Mouse (Mus musculus) neural tube, embryonic 11.5 days (tissue): ENCODE results near the gene Gls. TPM values are rescaled to one million over a fixed set of nuclear protein-coding genes. Genes with fewer than 3 reads are reported as not detected.

Source experiments
- ATAC-seq: fragments of 200-750 bp; cut with Nextera tagmentation; 2 replicates; pipeline ENCODE4 v1.8.0; 2017; ENCODE audit warnings: moderate number of reproducible peaks, mild to moderate bottlenecking, moderate TSS enrichment, moderate library complexity; ENCODE audit not compliant: insufficient read depth, low FRiP score, low TSS enrichment
- DNase-seq: peaks from one replicate; pipeline ENCODE4 v3.0.0-alpha.2; 2015; ENCODE audit warnings: low spot score
- H3K27ac ChIP-seq: fragments of 300-500 bp; sonication (generic); 2 replicates; pipeline ENCODE4 v1.5.1; 2014; ENCODE audit warnings: low read depth, mild to moderate bottlenecking, low read length
- H3K27me3 ChIP-seq: fragments of 300-500 bp; sonication (generic); 2 replicates; pipeline ENCODE4 v1.6.1; 2014; ENCODE audit warnings: mild to moderate bottlenecking, low read length, mixed read lengths; ENCODE audit not compliant: control insufficient read depth, insufficient read depth
- H3K36me3 ChIP-seq: fragments of 300-500 bp; sonication (generic); 2 replicates; pipeline ENCODE4 v1.6.1; 2014; ENCODE audit warnings: mild to moderate bottlenecking, low read length, moderate library complexity, mixed read lengths; ENCODE audit not compliant: control insufficient read depth, insufficient read depth
- H3K4me1 ChIP-seq: fragments of 300-500 bp; sonication (generic); 2 replicates; pipeline ENCODE4 v1.6.1; 2014; ENCODE audit warnings: low read length, mixed read lengths; ENCODE audit not compliant: control insufficient read depth, insufficient read depth
- H3K4me2 ChIP-seq: fragments of 300-500 bp; sonication (generic); 2 replicates; pipeline ENCODE4 v1.6.1; 2014; ENCODE audit warnings: low read depth, mild to moderate bottlenecking, moderate library complexity
- H3K4me3 ChIP-seq: fragments of 300-500 bp; sonication (generic); 2 replicates; pipeline ENCODE4 v1.5.1; 2014; ENCODE audit warnings: low read depth, low read length
- H3K9ac ChIP-seq: fragments of 300-500 bp; sonication (generic); 2 replicates; pipeline ENCODE4 v1.6.1; 2014; ENCODE audit warnings: mild to moderate bottlenecking, low read length
- H3K9me3 ChIP-seq: fragments of 300-500 bp; sonication (generic); 2 replicates; pipeline ENCODE4 v1.6.1; 2016; ENCODE audit warnings: low read length; ENCODE audit not compliant: control insufficient read depth
- WGBS: fragments of 180-500 bp; shearing (Covaris S2); extraction: QIAGEN DNeasy Blood & Tissue Kit; methylation state at CpG from one replicate; pipeline ENCODE4 v1.1.7; 2014; 5-methylcytosine and 5-hydroxymethylcytosine counted together
- polyA plus RNA-seq: library from polyadenylated mRNA; unstranded; fragments of >200 nt; fragmentation: Nextera tagmentation; extraction: Ambion mirVana; gene quantifications from 2 replicates; pipeline ENCODE4 v1.2.1, GENCODE M21; 2014

Gls gene
- polyA plus RNA-seq, 1 experiment from 2014 or later: 28.0 TPM

- H3K36me3 ChIP-seq: no peaks in the 10 kb centered on the region
- ATAC-seq: no peak
- 74% methylated on average over 7 of the region's 7 CpGs for WGBS
- no peak overlapping the region for H3K4me3 ChIP-seq
- no peak overlapping the region for H3K9ac ChIP-seq
- no peak for DNase-seq
- no peak overlapping the region for H3K4me2 ChIP-seq
- no peaks in the 10 kb centered on the region for H3K27me3 ChIP-seq
- peaks cover 3% of the 10 kb centered on the region; the same call in 1 of the 2 replicates for H3K4me1 ChIP-seq
- no peak overlapping the region for H3K27ac ChIP-seq
- no peaks in the 10 kb centered on the region for H3K9me3 ChIP-seq
Observed at GRCm38 (mm10) chr1:52148178-52148577, 84.9 kb downstream of the Gls start.

GRCm38 (mm10) chr1:52147431-52147830, 85.6 kb downstream of the Gls start:
- Histone ChIP-seq H3K27ac (no peak overlapping the region), H3K9me3 (no peaks in the 10 kb centered on the region), H3K9ac (no peak overlapping the region), H3K4me3 (no peak overlapping the region), H3K4me1 (peaks cover 3% of the 10 kb centered on the region; the same call in 1 of the 2 replicates), H3K36me3 (no peaks in the 10 kb centered on the region), H3K27me3 (no peaks in the 10 kb centered on the region), H3K4me2 (no peak overlapping the region)
- 83% methylated on average over 2 of the region's 2 CpGs for WGBS
- DNase-seq (no peak), ATAC-seq (no peak)

- 54% methylated on average over 12 of the region's 12 CpGs for WGBS
- no peak overlapping the region for H3K27ac ChIP-seq
- no peaks in the 10 kb centered on the region for H3K27me3 ChIP-seq
Observed at GRCm38 (mm10) chr1:52146214-52146970, 86.6 kb downstream of the Gls start.

GRCm38 (mm10) chr1:52144907-52145306, 88.1 kb downstream of the Gls start:
- Histone ChIP-seq H3K9ac (no peak overlapping the region), H3K4me1 (peaks cover 1% of the 10 kb centered on the region; the same call in 1 of the 2 replicates), H3K36me3 (no peaks in the 10 kb centered on the region), H3K27ac (no peak overlapping the region), H3K4me3 (no peak overlapping the region), H3K4me2 (no peak overlapping the region), H3K27me3 (no peaks in the 10 kb centered on the region), H3K9me3 (no peaks in the 10 kb centered on the region)
- no peak for ATAC-seq
- DNase-seq: no peak
- 90% methylated on average over 10 of the region's 10 CpGs for WGBS

More at GRCm38 (mm10) chr1:52146214-52146970, 86.6 kb downstream of the Gls start:
- Histone ChIP-seq H3K9ac (no peak overlapping the region), H3K4me2 (no peak overlapping the region), H3K9me3 (no peaks in the 10 kb centered on the region), H3K4me3 (no peak overlapping the region), H3K4me1 (peaks cover 3% of the 10 kb centered on the region; the same call in 1 of the 2 replicates), H3K36me3 (no peaks in the 10 kb centered on the region)
- ATAC-seq: peak; percentile 67
- peak; percentile 62 for DNase-seq

- no peaks in the 10 kb centered on the region for H3K27me3 ChIP-seq
- 89% methylated on average over 7 of the region's 7 CpGs for WGBS
- no peak overlapping the region for H3K27ac ChIP-seq
- no peaks in the 10 kb centered on the region for H3K4me1 ChIP-seq
- DNase-seq (no peak), ATAC-seq (no peak)
- no peaks in the 10 kb centered on the region for H3K9me3 ChIP-seq
- no peak overlapping the region for H3K4me2 ChIP-seq
- no peaks in the 10 kb centered on the region for H3K36me3 ChIP-seq
- H3K9ac ChIP-seq: no peak overlapping the region
- H3K4me3 ChIP-seq: no peak overlapping the region
Observed at GRCm38 (mm10) chr1:52143596-52144156, 89.4 kb downstream of the Gls start.

- no peak for ATAC-seq
- Histone ChIP-seq H3K27me3 (no peaks in the 10 kb centered on the region), H3K27ac (no peak overlapping the region), H3K4me2 (no peak overlapping the region), H3K9me3 (no peaks in the 10 kb centered on the region), H3K9ac (no peak overlapping the region), H3K36me3 (no peaks in the 10 kb centered on the region), H3K4me1 (no peaks in the 10 kb centered on the region), H3K4me3 (no peak overlapping the region)
- WGBS: 89% methylated on average over 4 of the region's 4 CpGs
- DNase-seq: no peak
Observed at GRCm38 (mm10) chr1:52143191-52143590, 89.8 kb downstream of the Gls start.

GRCm38 (mm10) chr1:52142117-52142516, 90.9 kb downstream of the Gls start:
- Histone ChIP-seq H3K4me1 (no peaks in the 10 kb centered on the region), H3K9ac (no peak overlapping the region), H3K9me3 (no peaks in the 10 kb centered on the region), H3K36me3 (no peaks in the 10 kb centered on the region), H3K4me3 (no peak overlapping the region), H3K4me2 (no peak overlapping the region), H3K27ac (no peak overlapping the region), H3K27me3 (no peaks in the 10 kb centered on the region)
- DNase-seq (no peak), ATAC-seq (no peak)
- 85% methylated on average over 4 of the region's 4 CpGs for WGBS

- DNase-seq: no peak
- 72% methylated on average over 3 of the region's 3 CpGs for WGBS
- no peak overlapping the region for H3K4me2 ChIP-seq
- no peak overlapping the region for H3K9ac ChIP-seq
- no peak overlapping the region for H3K4me3 ChIP-seq
- no peak for ATAC-seq
- H3K27me3 ChIP-seq: no peaks in the 10 kb centered on the region
- H3K36me3 ChIP-seq: no peaks in the 10 kb centered on the region
- no peaks in the 10 kb centered on the region for H3K9me3 ChIP-seq
- no peak overlapping the region for H3K27ac ChIP-seq
- no peaks in the 10 kb centered on the region for H3K4me1 ChIP-seq
Observed at GRCm38 (mm10) chr1:52141482-52141881, 91.5 kb downstream of the Gls start.

- no peak for DNase-seq
- WGBS: 89% methylated on average over 9 of the region's 9 CpGs
- ATAC-seq: no peak
Observed at GRCm38 (mm10) chr1:52140534-52140933, 92.5 kb downstream of the Gls start.

More at GRCm38 (mm10) chr1:52140534-52140933, 92.5 kb downstream of the Gls start:
- Histone ChIP-seq H3K27ac (no peak overlapping the region), H3K9me3 (no peaks in the 10 kb centered on the region), H3K4me2 (no peak overlapping the region), H3K9ac (no peak overlapping the region), H3K4me1 (no peaks in the 10 kb centered on the region), H3K36me3 (no peaks in the 10 kb centered on the region), H3K27me3 (no peaks in the 10 kb centered on the region), H3K4me3 (no peak overlapping the region)
